9 mouse cellular contexts compared by ENCODE assay signal in genomic region chr10:110794564-110795205, GRCm38 (mm10). TPM values are rescaled to one million over a fixed set of nuclear protein-coding genes. Genes with fewer than 3 reads are reported as not detected.
DNase-seq lines count a peak whose midpoint lies in the region; ATAC-seq and TF ChIP-seq lines count a peak whose summit lies in the region.
"Had no signal": no experiment of that assay in that cellular context is flagged by ENCODE, and none has a peak within 500 bp of the region (broad histone marks: within the 10 kb centered on the region; RNA-seq: fewer than 3 reads in every experiment).

No protein-coding gene starts in this region.

- TF ChIP-seq CTCF in lung, postnatal 0 days (IDR thresholded peaks at IDR 0.05): peak; percentile 95

- H3K4me1 ChIP-seq in heart, embryonic 11.5 days (ENCODE audit: control insufficient read depth, insufficient read depth, low read length): no peaks in the 10 kb centered on the region
- 0 out of 2 replicates have a peak, but pooled peaks cover 3% of the 10 kb centered on the region for H3K4me1 ChIP-seq in kidney, embryonic 14.5 days (ENCODE audit: control insufficient read depth, insufficient read depth, low read length)
- H3K4me1 ChIP-seq in lung, postnatal 0 days (ENCODE audit: insufficient read depth, low read depth, low read length): no peaks in the 10 kb centered on the region

- 18% methylated on average over 12 of the region's 12 CpGs for WGBS in heart, embryonic 11.5 days (ENCODE audit: insufficient replicate concordance)
- WGBS in kidney, embryonic 14.5 days: 13% methylated on average over 12 of the region's 12 CpGs
- WGBS in lung, postnatal 0 days: 7% methylated on average over 12 of the region's 12 CpGs

- ATAC-seq in heart, embryonic 11.5 days (replicated peaks; ENCODE audit: insufficient number of reproducible peaks, low FRiP score, low TSS enrichment): 0 out of 2 replicates have a peak, but pooled peaks have one; percentile 49
- ATAC-seq in kidney, embryonic 14.5 days (ENCODE audit: low FRiP score, low TSS enrichment): peak; percentile 76
- peak; percentile 65 for ATAC-seq in lung, postnatal 0 days

- peak; percentile 30 for DNase-seq in layer of hippocampus, adult 11-12 months (ENCODE audit: low spot score)
- DNase-seq in layer of hippocampus, adult 9-11 months: no peak
- peak; percentile 68 for DNase-seq in R1 (ENCODE audit: low read depth, low spot score)
- DNase-seq in embryo, embryonic 11 days: peak; percentile 83
- peak; percentile 86 for DNase-seq in lung, postnatal 0 days (ENCODE audit: low spot score)
- peak; percentile 30 for DNase-seq in retina, adult 2 months (ENCODE audit: low read depth, low spot score)

- no peaks in the 10 kb centered on the region for H3K36me3 ChIP-seq in heart, embryonic 11.5 days (ENCODE audit: control insufficient read depth, insufficient read depth, low read length)
- no peaks in the 10 kb centered on the region for H3K36me3 ChIP-seq in kidney, embryonic 14.5 days (ENCODE audit: control insufficient read depth, insufficient read depth, low read length)
- no peaks in the 10 kb centered on the region for H3K36me3 ChIP-seq in lung, postnatal 0 days (ENCODE audit: insufficient read depth, low read length)

- no peak overlapping the region for H3K27ac ChIP-seq in heart, embryonic 11.5 days (ENCODE audit: low read depth, low read length)
- H3K27ac ChIP-seq in kidney, embryonic 14.5 days (ENCODE audit: low read depth, low read length): no peak overlapping the region
- H3K27ac ChIP-seq in lung, postnatal 0 days (ENCODE audit: low read length): no peak overlapping the region

- H3K4me2 ChIP-seq in heart, embryonic 11.5 days: peak overlapping the region; percentile 6; the same call in 1 of the 2 replicates
- peak overlapping the region; percentile 26 for H3K4me2 ChIP-seq in kidney, embryonic 14.5 days (replicated peaks; ENCODE audit: low read depth, low read length)
- peak overlapping the region; percentile 42 for H3K4me2 ChIP-seq in lung, postnatal 0 days (replicated peaks; ENCODE audit: low read depth, low read length)

- H3K9ac ChIP-seq in heart, embryonic 11.5 days (ENCODE audit: low read depth, low read length): no peak overlapping the region
- no peak overlapping the region for H3K9ac ChIP-seq in kidney, embryonic 14.5 days (ENCODE audit: low read depth, low read length)
- H3K9ac ChIP-seq in lung, postnatal 0 days (replicated peaks; ENCODE audit: low read depth): no peak overlapping the region

- TF ChIP-seq EP300 in lung, postnatal 0 days (IDR thresholded peaks at IDR 0.05): 0 out of 2 replicates have a peak, but pooled peaks have one; percentile 14

- no peaks in the 10 kb centered on the region for H3K27me3 ChIP-seq in heart, embryonic 11.5 days (ENCODE audit: control insufficient read depth, insufficient read depth, low read length)
- H3K27me3 ChIP-seq in kidney, embryonic 14.5 days (ENCODE audit: control insufficient read depth, insufficient read depth, low read length): no peaks in the 10 kb centered on the region
- H3K27me3 ChIP-seq in lung, postnatal 0 days (replicated peaks; ENCODE audit: insufficient read depth, low read length): no peaks in the 10 kb centered on the region

- H3K4me3 ChIP-seq in heart, embryonic 11.5 days (ENCODE audit: low read depth, low read length): no peak overlapping the region
- peak overlapping the region; percentile 9; the same call in 1 of the 2 replicates for H3K4me3 ChIP-seq in kidney, embryonic 14.5 days (ENCODE audit: low read length)
- no peak overlapping the region for H3K4me3 ChIP-seq in lung, postnatal 0 days (ENCODE audit: low read depth, low read length)
- H3K4me3 ChIP-seq: erythroblast, embryonic 14.5 days had no signal

- no peaks in the 10 kb centered on the region for H3K9me3 ChIP-seq in heart, embryonic 11.5 days (replicated peaks; ENCODE audit: control insufficient read depth, low read length)
- no peaks in the 10 kb centered on the region for H3K9me3 ChIP-seq in kidney, embryonic 14.5 days (ENCODE audit: control insufficient read depth, low read length)
- no peaks in the 10 kb centered on the region for H3K9me3 ChIP-seq in lung, postnatal 0 days (ENCODE audit: low read length)

RNA-seq across cellular contexts. Expression of gene E2f7, which starts 49.4 kb away (rescaled TPM):
- 20.3 and 21.9 TPM in 2 replicates for polyA plus RNA-seq in heart, embryonic 11.5 days (2014; fragmentation: Nextera tagmentation; extraction: Ambion mirVana)
- 23.6 and 32.4 TPM in 2 replicates for polyA plus RNA-seq in kidney, embryonic 14.5 days (2014; fragmentation: Nextera tagmentation; extraction: Ambion mirVana)
- polyA plus RNA-seq in lung, postnatal 0 days (2015; fragmentation: Nextera tagmentation; extraction: Ambion mirVana): 4.8 and 5.0 TPM in 2 replicates
